Mouse (Mus musculus) frontal cortex, postnatal 36 days (tissue): ENCODE data around the gene Ank2.

Source experiments
- DNase-seq, 2 experiments: peaks; one replicate each; pipeline ENCODE4 v3.0.0; 2022; ENCODE audit warnings: low spot score in 2 of 2

Gene Ank2

GRCm38 (mm10) chr3:127498742-127499400 lies at the start of gene Ank2:
Gene Ank2 (minus strand): TSS chr3:127499350.
- DNase-seq = peak; percentile 70 to 74

- DNase-seq = no peak
These were observed 48.7 kb upstream of the Ank2 start for GRCm38 (mm10) chr3:127547882-127548281.

- no peak for DNase-seq
These were observed 45.5 kb upstream of the Ank2 start for GRCm38 (mm10) chr3:127544610-127545121.

- no peak for DNase-seq
These were observed 44.8 kb upstream of the Ank2 start for GRCm38 (mm10) chr3:127543976-127544375.

- DNase-seq = no peak
These were observed 40.0 kb upstream of the Ank2 start for GRCm38 (mm10) chr3:127539193-127539592.

- no peak for DNase-seq
These were observed 31.1 kb upstream of the Ank2 start for GRCm38 (mm10) chr3:127530293-127530692.

GRCm38 (mm10) chr3:127529824-127530223 lies 30.7 kb upstream of the Ank2 start:
- DNase-seq = no peak

- DNase-seq = no peak
These were observed 30.1 kb upstream of the Ank2 start for GRCm38 (mm10) chr3:127529210-127529609.

GRCm38 (mm10) chr3:127527465-127528034 lies 28.4 kb upstream of the Ank2 start:
- peak in 1 of 2 experiments; percentile 36 for DNase-seq

GRCm38 (mm10) chr3:127525188-127525819 lies 26.2 kb upstream of the Ank2 start:
- no peak for DNase-seq

- no peak for DNase-seq
These were observed 22.0 kb upstream of the Ank2 start for GRCm38 (mm10) chr3:127521156-127521555.

- no peak for DNase-seq
These were observed 21.1 kb upstream of the Ank2 start for GRCm38 (mm10) chr3:127520300-127520699.

GRCm38 (mm10) chr3:127515251-127515650 lies 16.1 kb upstream of the Ank2 start:
- DNase-seq = no peak

- no peak for DNase-seq
These were observed 14.5 kb upstream of the Ank2 start for GRCm38 (mm10) chr3:127513699-127514098.

- DNase-seq = no peak
These were observed 13.7 kb upstream of the Ank2 start for GRCm38 (mm10) chr3:127512794-127513335.

- DNase-seq = peak in 1 of 2 experiments; percentile 35
These were observed 12.9 kb upstream of the Ank2 start for GRCm38 (mm10) chr3:127511786-127512746.

GRCm38 (mm10) chr3:127507878-127508783 lies 9.0 kb upstream of the Ank2 start:
- DNase-seq = no peak

- peak; percentile 38 to 53 for DNase-seq
These were observed 881 bp downstream of the Ank2 start for GRCm38 (mm10) chr3:127498197-127498741.

GRCm38 (mm10) chr3:127492663-127493062 lies 6.5 kb downstream of the Ank2 start:
- DNase-seq = no peak

GRCm38 (mm10) chr3:127487302-127487701 lies 11.8 kb downstream of the Ank2 start:
- peak in 1 of 2 experiments; percentile 29 for DNase-seq
